Mouse (Mus musculus) midbrain, embryonic 10.5 days (tissue): ENCODE results near the gene 4930432M17Rik. TPM values are rescaled to one million over a fixed set of nuclear protein-coding genes. Genes with fewer than 3 reads are reported as not detected.

Experiments
- DNase-seq: peaks from one replicate; pipeline ENCODE4 v3.0.0-alpha.2; 2017; ENCODE audit warnings: low spot score
- H3K27ac ChIP-seq: fragments of 300-500 bp; sonication (generic); replicated peaks from 2 replicates; pipeline ENCODE4 v1.5.1; 2016; ENCODE audit warnings: mild to moderate bottlenecking
- H3K27me3 ChIP-seq: fragments of 300-500 bp; sonication (generic); 2 replicates; pipeline ENCODE4 v1.6.1; 2016; ENCODE audit warnings: low read depth, mild to moderate bottlenecking; ENCODE audit not compliant: poor library complexity, severe bottlenecking
- H3K36me3 ChIP-seq: fragments of 300-500 bp; sonication (generic); 2 replicates; pipeline ENCODE4 v1.6.1; 2016; ENCODE audit warnings: mild to moderate bottlenecking, moderate library complexity
- H3K4me1 ChIP-seq: fragments of 300-500 bp; sonication (generic); 2 replicates; pipeline ENCODE4 v1.6.1; 2016
- H3K4me3 ChIP-seq: fragments of 300-500 bp; sonication (generic); 2 replicates; pipeline ENCODE4 v1.5.1; 2016; ENCODE audit warnings: mild to moderate bottlenecking, moderate library complexity
- H3K9me3 ChIP-seq: fragments of 300-500 bp; sonication (generic); replicated peaks from 2 replicates; pipeline ENCODE4 v1.6.1; 2016; ENCODE audit warnings: mild to moderate bottlenecking
- WGBS: fragments of 180-500 bp; shearing (Covaris S2); methylation state at CpG from one replicate; pipeline ENCODE4 v1.1.7; 2016; 5-methylcytosine and 5-hydroxymethylcytosine counted together
- polyA plus RNA-seq: library from polyadenylated mRNA; unstranded; fragments of >200 nt; fragmentation: Nextera tagmentation; extraction: Ambion mirVana; gene quantifications from 2 replicates; pipeline ENCODE4 v1.2.1, GENCODE M21; 2016

Gene 4930432M17Rik
- polyA plus RNA-seq, 1 experiment from 2014 or later, result not detected

- DNase-seq, result no peak
- Histone ChIP-seq H3K27ac (peak overlapping the region; percentile 82), H3K4me1 (peaks cover 42% of the 10 kb centered on the region), H3K36me3 (no peaks in the 10 kb centered on the region), H3K4me3 (peak overlapping the region; percentile 35; the same call in 1 of the 2 replicates), H3K27me3 (peaks cover 4% of the 10 kb centered on the region), H3K9me3 (no peaks in the 10 kb centered on the region)
- WGBS, result 84% methylated on average over 4 of the region's 4 CpGs
Measured at GRCm38 (mm10) chr3:121699849-121700248, 29.3 kb downstream of the 4930432M17Rik start.

- no peaks in the 10 kb centered on the region for H3K9me3 ChIP-seq
- H3K36me3 ChIP-seq, result no peaks in the 10 kb centered on the region
- H3K4me3 ChIP-seq, result peak overlapping the region; percentile 35
- peak overlapping the region; percentile 82 for H3K27ac ChIP-seq
- H3K4me1 ChIP-seq, result peaks cover 42% of the 10 kb centered on the region
- H3K27me3 ChIP-seq, result peaks cover 4% of the 10 kb centered on the region
- WGBS, result 25% methylated on average over 8 of the region's 8 CpGs
- peak; percentile 63 for DNase-seq
Measured at GRCm38 (mm10) chr3:121700364-121700952, 29.9 kb downstream of the 4930432M17Rik start.

- Histone ChIP-seq H3K27ac (no peak overlapping the region), H3K36me3 (no peaks in the 10 kb centered on the region), H3K4me3 (no peak overlapping the region), H3K9me3 (no peaks in the 10 kb centered on the region), H3K4me1 (peaks cover 45% of the 10 kb centered on the region), H3K27me3 (peaks cover 4% of the 10 kb centered on the region)
- WGBS, result 92% methylated on average over 7 of the region's 7 CpGs
- DNase-seq, result no peak
Measured at GRCm38 (mm10) chr3:121703155-121703879, 32.8 kb downstream of the 4930432M17Rik start.

GRCm38 (mm10) chr3:121703880-121704243 lies 33.3 kb downstream of the 4930432M17Rik start:
- 86% methylated on average over 3 of the region's 3 CpGs for WGBS
- DNase-seq, result no peak
- H3K4me3 ChIP-seq, result no peak overlapping the region
- H3K4me1 ChIP-seq, result peaks cover 39% of the 10 kb centered on the region
- H3K27ac ChIP-seq, result no peak overlapping the region
- peaks cover 4% of the 10 kb centered on the region for H3K27me3 ChIP-seq
- H3K9me3 ChIP-seq, result no peaks in the 10 kb centered on the region
- H3K36me3 ChIP-seq, result no peaks in the 10 kb centered on the region

- no peak overlapping the region for H3K27ac ChIP-seq
- WGBS, result 86% methylated on average over 5 of the region's 5 CpGs
Measured at GRCm38 (mm10) chr3:121706087-121706486, 35.5 kb downstream of the 4930432M17Rik start.

GRCm38 (mm10) chr3:121707106-121707505 lies 36.5 kb downstream of the 4930432M17Rik start:
- peaks cover 7% of the 10 kb centered on the region; the same call in 1 of the 2 replicates for H3K4me1 ChIP-seq
- no peak for DNase-seq
- H3K4me3 ChIP-seq, result no peak overlapping the region
- 89% methylated on average over 4 of the region's 4 CpGs for WGBS
- no peak overlapping the region for H3K27ac ChIP-seq
- no peaks in the 10 kb centered on the region for H3K36me3 ChIP-seq
- no peaks in the 10 kb centered on the region; the same call in 1 of the 2 replicates for H3K27me3 ChIP-seq
- no peaks in the 10 kb centered on the region for H3K9me3 ChIP-seq

More at GRCm38 (mm10) chr3:121706087-121706486, 35.5 kb downstream of the 4930432M17Rik start:
- H3K4me1 ChIP-seq, result peaks cover 17% of the 10 kb centered on the region
- H3K27me3 ChIP-seq, result peaks cover 4% of the 10 kb centered on the region
- no peaks in the 10 kb centered on the region for H3K9me3 ChIP-seq
- no peaks in the 10 kb centered on the region for H3K36me3 ChIP-seq
- DNase-seq, result no peak
- H3K4me3 ChIP-seq, result no peak overlapping the region

- H3K27me3 ChIP-seq, result no peaks in the 10 kb centered on the region
- no peak overlapping the region for H3K4me3 ChIP-seq
- H3K27ac ChIP-seq, result no peak overlapping the region
- no peaks in the 10 kb centered on the region for H3K9me3 ChIP-seq
- no peak for DNase-seq
- 0 out of 2 replicates have a peak, but pooled peaks cover 3% of the 10 kb centered on the region for H3K4me1 ChIP-seq
- WGBS, result 89% methylated on average over 7 of the region's 7 CpGs
- no peaks in the 10 kb centered on the region for H3K36me3 ChIP-seq
Measured at GRCm38 (mm10) chr3:121710894-121711531, 40.5 kb downstream of the 4930432M17Rik start.

- no peaks in the 10 kb centered on the region for H3K36me3 ChIP-seq
- H3K9me3 ChIP-seq, result no peaks in the 10 kb centered on the region
- WGBS, result 82% methylated on average over 4 of the region's 4 CpGs
- H3K4me3 ChIP-seq, result no peak overlapping the region
- no peaks in the 10 kb centered on the region for H3K27me3 ChIP-seq
- DNase-seq, result no peak
- no peak overlapping the region for H3K27ac ChIP-seq
- H3K4me1 ChIP-seq, result no peaks in the 10 kb centered on the region
Measured at GRCm38 (mm10) chr3:121712222-121712621, 41.7 kb downstream of the 4930432M17Rik start.

- Histone ChIP-seq H3K36me3 (no peaks in the 10 kb centered on the region), H3K27ac (no peak overlapping the region), H3K4me1 (no peaks in the 10 kb centered on the region), H3K4me3 (no peak overlapping the region), H3K27me3 (no peaks in the 10 kb centered on the region; the same call in 1 of the 2 replicates), H3K9me3 (no peaks in the 10 kb centered on the region)
- 84% methylated on average over 17 of the region's 17 CpGs for WGBS
- DNase-seq, result no peak
Measured at GRCm38 (mm10) chr3:121713151-121713701, 42.7 kb downstream of the 4930432M17Rik start.

GRCm38 (mm10) chr3:121713816-121714215 lies 43.3 kb downstream of the 4930432M17Rik start:
- DNase-seq, result no peak
- WGBS, result 88% methylated on average over 8 of the region's 8 CpGs
- Histone ChIP-seq H3K27me3 (peaks cover under 1% of the 10 kb centered on the region; the same call in 1 of the 2 replicates), H3K27ac (0 out of 2 replicates have a peak overlapping the region, but pooled peaks have one; percentile 17), H3K4me1 (no peaks in the 10 kb centered on the region), H3K4me3 (no peak overlapping the region), H3K36me3 (no peaks in the 10 kb centered on the region), H3K9me3 (no peaks in the 10 kb centered on the region)

- Histone ChIP-seq H3K27me3 (peaks cover 7% of the 10 kb centered on the region), H3K9me3 (no peaks in the 10 kb centered on the region), H3K36me3 (no peaks in the 10 kb centered on the region), H3K4me3 (no peak overlapping the region), H3K4me1 (peaks cover 6% of the 10 kb centered on the region; the same call in 1 of the 2 replicates), H3K27ac (no peak overlapping the region)
- no peak for DNase-seq
- 96% methylated on average over 2 of the region's 2 CpGs for WGBS
Measured at GRCm38 (mm10) chr3:121714461-121714860, 43.9 kb downstream of the 4930432M17Rik start.

GRCm38 (mm10) chr3:121715336-121715735 lies 44.8 kb downstream of the 4930432M17Rik start:
- peaks cover 13% of the 10 kb centered on the region for H3K27me3 ChIP-seq
- peaks cover 10% of the 10 kb centered on the region; the same call in 1 of the 2 replicates for H3K4me1 ChIP-seq
- H3K27ac ChIP-seq, result no peak overlapping the region
- no peaks in the 10 kb centered on the region for H3K9me3 ChIP-seq
- no peak for DNase-seq
- no peaks in the 10 kb centered on the region for H3K36me3 ChIP-seq
- H3K4me3 ChIP-seq, result no peak overlapping the region
